Mouse (Mus musculus): ENCODE measurements around the gene Etv6.

DNA sequence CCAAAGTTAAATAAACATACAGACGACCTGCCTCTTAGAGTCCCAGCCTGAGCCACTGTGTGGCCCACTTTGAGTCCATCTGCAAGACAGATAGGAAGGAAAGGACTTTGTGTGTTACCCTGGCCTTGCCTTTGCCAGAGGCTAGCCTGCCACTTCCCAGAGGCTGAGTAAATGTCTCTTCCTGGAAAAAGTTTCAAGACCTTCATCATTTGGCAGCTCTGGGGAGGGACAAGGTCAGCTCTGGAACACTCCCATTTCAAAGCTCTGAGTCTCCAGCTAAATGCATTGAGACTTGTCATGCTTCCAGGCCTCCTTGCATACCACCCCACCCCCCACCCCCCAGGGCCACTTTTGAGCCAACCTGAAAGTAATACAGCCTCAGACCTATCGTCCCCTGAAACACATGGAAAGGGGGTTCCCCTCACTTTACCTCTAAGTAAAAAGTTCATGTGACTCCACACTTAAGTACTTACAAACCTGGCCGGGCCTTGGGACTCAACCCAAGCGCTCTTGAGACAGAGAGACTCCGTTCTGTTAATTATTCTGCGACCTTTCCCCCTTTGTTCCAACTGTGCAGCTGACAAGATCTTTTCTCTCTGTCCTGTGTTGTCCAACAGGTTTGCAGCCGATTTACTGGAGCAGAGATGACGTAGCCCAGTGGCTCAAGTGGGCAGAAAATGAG is 186.9 kb downstream of the Etv6 start:
- TF ChIP-seq CTCF (IDR thresholded peaks at IDR 0.05; ENCODE audit: borderline replicate concordance, extremely low read depth, insufficient read depth, insufficient read length) (no peak), POLR2A (IDR thresholded peaks at IDR 0.05; ENCODE audit: borderline replicate concordance, extremely low read depth, insufficient read depth, insufficient read length, poor library complexity, severe bottlenecking) (no peak)
